Mouse (Mus musculus): ENCODE results near the gene Napsa. TPM values are rescaled to one million over a fixed set of nuclear protein-coding genes. Genes with fewer than 3 reads are reported as not detected.

Napsa gene
- total RNA-seq, 2 experiments from 2014 or later: not detected

DNA sequence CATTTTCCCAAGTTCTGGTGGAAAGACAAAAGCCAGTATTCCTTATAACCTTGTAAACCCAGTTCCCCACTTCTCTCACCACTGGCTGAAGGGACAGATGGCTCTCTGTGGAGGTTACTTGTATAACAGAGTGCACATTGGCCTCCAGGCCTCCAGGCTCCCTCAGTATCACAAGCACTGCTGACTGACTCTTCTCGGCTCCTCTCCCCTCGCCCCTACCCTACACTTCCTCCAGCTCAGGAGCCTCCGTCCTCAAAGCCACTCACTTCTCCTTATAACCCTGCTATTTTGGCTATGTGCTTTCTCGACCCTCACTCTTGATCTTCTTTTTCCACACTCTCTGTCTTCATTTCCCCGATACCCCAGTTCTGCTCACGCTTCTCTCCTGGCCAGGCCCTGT lies 6.8 kb upstream of the Napsa start:
- DNase-seq (ENCODE audit: extremely low spot score in 1 of 2, low spot score in 1 of 2): no peak

DNA sequence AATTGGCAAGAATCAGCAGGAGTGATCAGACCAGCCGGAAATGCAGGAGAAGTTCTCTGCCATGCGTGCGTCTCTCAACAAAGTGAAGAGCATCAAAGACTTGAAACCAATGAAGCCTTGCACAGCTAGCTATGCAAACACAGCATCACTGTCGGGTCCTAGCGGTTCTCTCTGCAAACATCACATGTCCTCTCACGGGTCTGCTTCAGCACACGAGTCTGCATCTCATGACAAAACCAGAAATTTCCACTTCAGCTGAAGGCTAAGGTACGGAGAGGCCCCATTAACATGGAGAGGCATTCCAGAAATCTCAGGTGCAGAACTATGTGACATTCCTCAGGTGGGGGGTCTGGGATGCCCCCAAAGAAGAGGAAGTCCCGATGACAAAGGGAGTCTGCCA lies 3.4 kb upstream of the Napsa start:
- DNase-seq (ENCODE audit: extremely low spot score in 1 of 2, low spot score in 1 of 2): no peak

DNA sequence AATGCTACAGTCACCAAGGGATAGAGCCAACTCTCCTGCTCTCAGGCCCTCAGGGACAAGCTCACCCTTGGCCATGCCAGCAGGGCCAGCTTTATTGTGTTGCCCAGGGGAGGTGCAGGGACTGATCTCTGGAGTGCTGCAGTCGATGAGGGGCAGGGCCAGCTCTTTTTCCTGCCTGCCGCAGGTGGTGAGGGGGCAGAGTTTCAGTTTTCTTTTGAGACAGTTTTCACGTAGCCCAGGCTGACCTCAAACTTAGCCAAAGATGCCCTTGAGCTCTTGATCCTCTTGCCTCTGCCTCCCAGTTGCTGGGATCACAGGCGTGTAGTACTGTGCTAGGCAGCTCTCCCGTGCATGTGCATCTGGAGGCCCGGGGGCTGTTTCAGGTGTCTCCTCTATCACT lies 1.2 kb upstream of the Napsa start:
- no peak for DNase-seq (ENCODE audit: extremely low spot score in 1 of 2, low spot score in 1 of 2)

DNA sequence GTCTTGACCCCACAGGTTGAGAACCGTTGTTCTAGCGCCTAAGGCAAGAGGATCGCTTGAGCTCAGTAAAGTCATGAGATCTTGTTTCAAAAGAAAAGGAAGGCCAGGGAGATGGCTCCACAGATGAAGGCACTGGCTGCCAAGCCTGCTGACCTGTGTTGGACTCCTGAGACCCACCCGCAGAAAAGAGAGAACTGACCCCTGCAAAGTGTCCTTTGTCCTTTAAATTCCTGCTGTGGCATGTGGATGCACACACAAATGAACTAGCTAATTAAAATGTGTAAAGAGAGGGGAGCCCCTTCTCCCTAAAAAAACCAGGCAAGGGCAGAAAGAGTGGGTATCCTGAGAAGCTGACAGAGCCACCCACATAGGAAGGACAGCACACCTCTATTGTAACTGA lies 369 bp upstream of the Napsa start:
- DNase-seq (ENCODE audit: extremely low spot score in 1 of 2, low spot score in 1 of 2): no peak

DNA sequence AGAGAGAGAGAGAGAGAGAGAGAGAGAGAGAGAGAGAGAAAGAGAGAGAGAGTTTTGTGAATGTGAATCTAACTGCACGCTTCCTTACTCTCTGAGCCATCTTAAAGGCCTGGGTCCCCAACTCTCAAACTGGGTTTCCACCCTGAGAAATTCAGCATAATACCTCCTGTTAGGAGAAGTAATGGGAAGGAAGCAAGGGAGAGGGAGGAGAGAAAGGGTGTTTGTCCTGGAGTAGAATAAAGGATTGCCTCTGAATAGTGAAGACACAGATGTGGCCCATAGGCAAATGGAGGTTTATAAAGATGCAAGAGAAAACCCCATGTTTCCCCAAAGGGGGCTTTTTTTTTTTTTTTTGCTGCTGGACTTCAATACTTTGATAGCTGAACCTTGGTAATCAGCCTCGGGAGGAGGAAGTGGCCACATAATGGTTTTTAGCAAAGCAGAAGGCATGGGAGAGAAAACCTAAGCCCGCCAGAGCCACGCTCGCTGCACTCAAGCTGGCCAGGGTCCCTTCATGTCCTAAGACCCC lies 840 bp downstream of the Napsa start:
- DNase-seq (ENCODE audit: extremely low spot score in 1 of 2, low spot score in 1 of 2): no peak

DNA sequence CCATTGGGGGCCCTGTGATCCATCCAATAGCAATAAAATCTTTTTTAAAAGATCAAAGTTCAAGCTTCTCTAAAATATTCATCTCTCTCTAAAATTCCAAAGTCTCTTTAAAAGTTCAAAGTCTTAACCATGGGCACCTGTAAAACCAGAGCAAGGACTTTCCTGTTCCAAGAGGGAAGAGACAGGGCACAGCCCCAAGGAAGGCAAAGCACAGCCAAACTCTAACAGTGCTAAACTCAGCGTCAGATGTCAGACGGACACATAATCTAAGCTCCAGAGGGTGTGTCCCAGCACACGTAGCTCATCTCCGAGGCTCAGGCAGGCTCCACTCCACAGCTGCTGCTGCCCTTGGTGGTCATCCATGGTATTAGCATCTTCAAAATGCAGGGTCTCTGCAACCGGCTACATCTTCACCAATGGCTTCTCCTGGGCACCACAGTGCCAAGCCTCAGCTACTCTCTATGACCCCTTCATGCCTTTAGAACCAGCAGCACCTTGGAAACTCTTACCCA lies 4.2 kb downstream of the Napsa start:
- no peak for DNase-seq (ENCODE audit: extremely low spot score in 1 of 2, low spot score in 1 of 2)

DNA sequence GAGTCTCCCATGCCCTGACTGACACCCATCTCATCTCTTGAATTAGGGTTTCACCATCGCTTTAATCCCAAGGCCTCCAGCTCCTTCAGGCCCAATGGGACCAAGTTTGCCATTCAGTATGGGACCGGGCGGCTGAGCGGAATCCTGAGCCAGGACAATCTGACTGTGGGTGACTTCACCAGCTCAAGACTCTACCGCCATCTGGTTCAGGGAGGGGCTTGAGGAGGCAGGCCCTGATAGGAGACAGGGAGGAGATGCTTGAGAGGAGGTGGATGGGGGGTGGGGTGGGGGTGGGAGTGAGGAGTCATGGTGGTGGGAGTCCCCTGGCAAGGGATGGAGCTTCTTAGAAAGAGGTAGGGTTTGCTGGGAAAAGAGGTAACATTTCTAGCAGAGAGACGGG lies 9.5 kb downstream of the Napsa start:
- no peak for DNase-seq (ENCODE audit: extremely low spot score in 1 of 2, low spot score in 1 of 2)

DNA sequence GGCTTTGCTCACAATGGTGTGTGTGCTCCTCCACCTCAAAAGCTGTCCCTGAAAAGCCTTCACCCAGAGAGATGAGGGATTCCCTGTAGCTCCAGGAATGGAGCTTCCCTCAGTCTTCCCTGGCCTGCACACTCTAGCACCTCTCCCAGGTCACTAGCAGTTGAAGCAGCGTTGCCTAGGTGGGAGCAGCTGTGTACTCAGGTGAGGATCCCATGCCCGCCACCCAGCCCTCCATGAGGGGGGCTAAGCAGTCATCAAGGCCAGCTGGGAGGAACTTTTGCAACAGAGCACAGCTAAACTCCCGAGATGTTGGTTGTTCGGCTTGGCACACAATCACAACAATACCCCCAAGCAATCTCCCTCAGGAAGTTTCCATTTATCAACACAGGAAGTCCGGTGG lies 10.5 kb downstream of the Napsa start:
- DNase-seq (ENCODE audit: extremely low spot score in 1 of 2, low spot score in 1 of 2): no peak

DNA sequence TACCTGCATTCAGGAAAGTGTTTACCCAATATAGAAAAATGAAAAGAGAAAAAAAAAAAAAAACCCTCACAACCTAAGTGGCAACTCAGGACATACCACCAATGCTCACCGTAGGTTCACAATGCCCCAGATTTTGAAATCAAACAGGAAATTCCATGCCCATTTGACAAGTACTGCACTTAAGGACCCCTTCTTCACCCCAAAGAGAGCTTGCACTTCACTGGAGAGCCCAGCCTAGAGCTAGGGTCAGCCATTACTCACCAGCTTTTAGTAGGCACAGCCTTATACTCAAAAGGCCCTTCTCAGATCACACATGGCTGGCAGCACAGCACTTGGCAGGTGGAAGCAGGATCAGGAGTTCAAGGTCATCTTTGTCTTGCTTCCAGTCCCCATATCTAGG lies 11.0 kb downstream of the Napsa start:
- DNase-seq (ENCODE audit: extremely low spot score in 1 of 2, low spot score in 1 of 2): no peak

DNA sequence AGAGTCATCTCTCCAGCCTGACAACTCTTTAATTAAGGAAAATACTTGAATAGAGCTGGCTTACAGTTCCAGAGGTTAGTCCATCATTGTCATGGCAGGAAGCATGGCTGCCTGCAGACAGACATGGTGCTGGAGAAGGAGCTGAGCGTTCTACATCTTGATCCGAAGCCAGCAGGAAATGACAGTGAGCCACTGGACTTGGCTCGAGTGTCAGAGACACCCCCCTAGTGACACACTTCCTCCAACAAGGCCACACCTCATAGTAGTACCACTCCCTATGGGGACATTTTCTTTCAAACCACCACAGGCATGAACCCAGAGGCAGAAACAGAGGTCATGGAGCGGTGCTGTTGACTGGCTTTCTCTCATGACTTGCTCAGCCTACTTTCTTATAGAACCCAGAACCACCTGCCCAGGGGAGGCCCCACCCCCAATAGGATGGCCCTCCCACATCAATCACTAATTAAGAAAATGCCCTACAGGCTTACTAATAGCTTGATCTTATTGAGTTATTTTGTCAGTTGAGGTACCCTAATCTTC lies 12.2 kb downstream of the Napsa start:
- no peak for DNase-seq (ENCODE audit: extremely low spot score in 1 of 2, low spot score in 1 of 2)

DNA sequence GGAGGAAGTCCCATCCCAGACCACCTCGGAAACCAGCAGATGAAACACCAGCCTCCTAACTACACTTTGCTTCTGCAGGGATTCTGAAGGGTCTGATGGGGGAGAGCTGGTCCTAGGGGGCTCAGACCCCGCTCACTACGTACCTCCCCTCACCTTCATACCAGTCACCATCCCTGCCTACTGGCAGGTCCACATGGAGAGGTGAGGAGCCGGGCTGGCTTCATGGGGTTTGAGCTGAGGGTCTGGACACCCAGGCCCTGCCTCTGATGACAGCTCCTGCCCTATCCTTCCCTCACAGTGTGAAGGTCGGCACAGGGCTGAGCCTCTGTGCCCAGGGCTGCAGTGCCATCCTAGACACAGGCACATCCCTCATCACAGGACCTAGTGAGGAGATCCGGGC lies 12.7 kb downstream of the Napsa start:
- no peak for DNase-seq (ENCODE audit: extremely low spot score in 1 of 2, low spot score in 1 of 2)

DNA sequence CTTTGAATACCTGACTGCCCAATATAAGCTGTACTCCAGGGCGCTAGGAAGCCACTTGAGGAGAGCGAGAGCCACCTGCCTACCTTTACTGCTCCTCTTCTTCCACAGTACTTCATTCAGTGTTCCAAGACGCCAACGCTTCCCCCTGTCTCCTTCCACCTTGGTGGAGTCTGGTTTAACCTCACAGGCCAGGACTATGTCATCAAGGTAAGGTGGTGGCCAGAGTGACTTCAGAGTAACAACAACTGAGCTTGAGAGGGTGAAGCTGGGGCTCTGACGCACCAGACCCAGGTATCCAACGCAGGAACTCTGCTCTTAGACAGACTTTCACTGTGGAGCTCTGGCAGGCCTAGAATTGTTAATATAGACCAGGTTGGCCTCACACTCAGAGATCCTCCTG lies 13.4 kb downstream of the Napsa start:
- DNase-seq (ENCODE audit: extremely low spot score in 1 of 2, low spot score in 1 of 2): no peak

DNA sequence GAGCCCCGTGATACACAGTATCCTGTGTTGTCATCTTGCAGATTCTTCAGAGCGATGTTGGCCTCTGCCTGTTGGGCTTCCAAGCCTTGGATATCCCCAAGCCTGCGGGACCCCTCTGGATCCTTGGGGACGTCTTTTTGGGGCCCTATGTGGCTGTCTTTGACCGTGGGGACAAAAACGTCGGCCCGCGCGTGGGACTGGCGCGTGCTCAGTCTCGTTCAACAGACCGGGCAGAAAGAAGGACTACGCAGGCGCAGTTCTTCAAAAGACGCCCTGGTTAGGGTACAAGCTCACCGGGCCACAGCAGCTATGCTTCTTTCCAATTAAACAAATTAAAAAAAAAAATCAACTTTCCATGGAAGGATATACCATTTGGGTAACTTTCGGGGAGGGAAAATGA lies 14.3 kb downstream of the Napsa start:
- peak; percentile 60 to 71 for DNase-seq (ENCODE audit: extremely low spot score in 1 of 2, low spot score in 1 of 2)

DNA sequence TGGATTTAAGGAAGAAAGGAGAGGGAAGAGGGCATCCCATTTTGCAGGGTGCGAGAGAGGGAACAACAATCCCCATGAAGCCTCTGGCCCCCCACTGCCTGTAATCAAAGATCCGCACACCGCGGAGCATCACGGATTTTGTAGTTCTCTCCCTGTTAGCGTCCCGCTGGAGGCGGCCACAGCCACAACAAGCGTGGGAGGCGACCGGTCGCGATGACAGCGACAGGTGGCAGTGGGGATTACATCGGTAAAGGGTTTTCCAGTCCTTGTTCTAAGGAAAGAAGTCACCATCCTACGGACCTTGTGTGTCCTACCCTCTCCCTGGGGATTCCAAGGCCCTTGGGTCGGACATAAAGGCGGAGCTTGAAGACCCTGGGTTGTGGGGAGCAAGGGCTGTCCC lies 14.8 kb downstream of the Napsa start:
- peak; percentile 66 to 78 for DNase-seq (ENCODE audit: extremely low spot score in 1 of 2, low spot score in 1 of 2)

DNA sequence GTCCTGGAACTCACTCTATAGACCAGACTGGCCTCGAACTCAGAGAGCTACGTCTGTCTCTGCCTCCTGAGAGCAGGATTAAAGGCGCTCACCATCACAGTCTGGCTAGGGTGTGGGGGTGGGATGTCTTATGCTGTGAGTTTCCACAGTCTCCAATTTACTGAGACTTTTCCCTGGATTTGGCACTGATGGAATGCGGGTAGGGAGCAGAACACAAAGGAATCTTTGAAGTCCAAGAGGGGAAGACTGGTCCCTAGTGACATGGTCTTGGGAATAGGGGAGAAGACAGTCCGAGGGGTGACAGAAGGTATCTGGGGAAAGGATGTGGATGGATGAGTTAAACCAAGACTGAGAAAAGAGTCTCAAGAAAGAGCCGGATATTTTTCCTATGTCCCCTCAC lies 15.5 kb downstream of the Napsa start:
- DNase-seq (ENCODE audit: extremely low spot score in 1 of 2, low spot score in 1 of 2): no peak

DNA sequence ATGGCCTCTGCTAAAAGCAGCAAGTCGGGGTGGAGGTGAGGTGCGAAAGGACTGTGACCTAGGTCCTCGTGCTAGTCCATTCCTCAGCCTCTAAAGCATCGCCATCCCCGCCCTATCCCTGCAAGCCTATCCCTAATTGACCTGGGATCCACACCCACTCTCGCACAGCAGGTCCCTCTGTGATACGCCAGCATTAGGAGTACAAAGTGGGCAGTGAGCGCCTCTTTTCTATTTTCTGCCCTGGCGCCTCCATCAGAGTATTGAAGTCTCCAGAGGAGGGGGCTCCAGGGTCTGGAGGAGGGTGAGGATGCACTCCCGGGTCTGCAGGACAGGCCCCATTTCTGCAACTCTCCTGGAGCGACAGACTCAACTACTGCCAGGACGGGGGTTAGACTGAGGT lies 16.2 kb downstream of the Napsa start:
- DNase-seq (ENCODE audit: extremely low spot score in 1 of 2, low spot score in 1 of 2): no peak

DNA sequence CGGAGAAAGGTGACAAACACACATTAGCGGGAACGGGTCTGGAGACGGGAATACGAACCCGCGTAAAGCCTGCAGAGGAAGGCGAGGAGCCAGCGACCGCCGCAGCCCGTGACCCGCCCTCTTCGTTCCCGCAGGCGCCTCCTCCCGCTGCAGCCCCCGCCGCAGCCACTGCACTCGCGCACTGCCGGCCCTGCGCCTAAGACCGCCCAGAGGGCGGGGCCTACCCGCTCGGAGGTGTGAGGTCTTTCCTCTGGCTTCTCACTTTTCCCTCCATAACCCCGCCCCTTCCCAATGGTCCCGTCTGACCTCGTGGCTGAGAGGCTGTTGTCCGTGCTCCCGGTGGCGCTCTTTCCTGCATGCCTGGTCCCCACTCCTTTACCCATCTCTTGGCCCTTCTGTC lies 17.0 kb downstream of the Napsa start:
- peak; percentile 54 to 63 for DNase-seq (ENCODE audit: extremely low spot score in 1 of 2, low spot score in 1 of 2)

DNA sequence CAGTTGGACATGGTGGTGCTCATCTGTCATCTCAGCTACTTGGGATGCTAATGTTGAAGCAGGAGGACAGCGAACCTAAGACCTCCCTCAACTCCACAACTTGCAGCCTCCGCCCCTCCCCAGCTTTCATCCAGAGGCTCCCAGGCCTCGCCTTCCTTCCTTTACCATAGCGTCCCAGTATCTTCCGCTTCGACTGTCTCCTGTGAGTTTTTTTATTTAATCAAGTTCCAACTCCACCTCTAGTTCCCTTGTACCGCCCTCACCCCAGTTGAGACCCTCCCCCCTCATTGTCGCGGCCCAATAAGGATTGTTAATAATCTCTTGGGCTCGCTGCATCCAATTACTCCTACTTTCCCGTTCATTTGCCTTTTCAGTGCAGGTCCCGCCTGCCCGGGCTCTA lies 17.8 kb downstream of the Napsa start:
- DNase-seq (ENCODE audit: extremely low spot score in 1 of 2, low spot score in 1 of 2): no peak

DNA sequence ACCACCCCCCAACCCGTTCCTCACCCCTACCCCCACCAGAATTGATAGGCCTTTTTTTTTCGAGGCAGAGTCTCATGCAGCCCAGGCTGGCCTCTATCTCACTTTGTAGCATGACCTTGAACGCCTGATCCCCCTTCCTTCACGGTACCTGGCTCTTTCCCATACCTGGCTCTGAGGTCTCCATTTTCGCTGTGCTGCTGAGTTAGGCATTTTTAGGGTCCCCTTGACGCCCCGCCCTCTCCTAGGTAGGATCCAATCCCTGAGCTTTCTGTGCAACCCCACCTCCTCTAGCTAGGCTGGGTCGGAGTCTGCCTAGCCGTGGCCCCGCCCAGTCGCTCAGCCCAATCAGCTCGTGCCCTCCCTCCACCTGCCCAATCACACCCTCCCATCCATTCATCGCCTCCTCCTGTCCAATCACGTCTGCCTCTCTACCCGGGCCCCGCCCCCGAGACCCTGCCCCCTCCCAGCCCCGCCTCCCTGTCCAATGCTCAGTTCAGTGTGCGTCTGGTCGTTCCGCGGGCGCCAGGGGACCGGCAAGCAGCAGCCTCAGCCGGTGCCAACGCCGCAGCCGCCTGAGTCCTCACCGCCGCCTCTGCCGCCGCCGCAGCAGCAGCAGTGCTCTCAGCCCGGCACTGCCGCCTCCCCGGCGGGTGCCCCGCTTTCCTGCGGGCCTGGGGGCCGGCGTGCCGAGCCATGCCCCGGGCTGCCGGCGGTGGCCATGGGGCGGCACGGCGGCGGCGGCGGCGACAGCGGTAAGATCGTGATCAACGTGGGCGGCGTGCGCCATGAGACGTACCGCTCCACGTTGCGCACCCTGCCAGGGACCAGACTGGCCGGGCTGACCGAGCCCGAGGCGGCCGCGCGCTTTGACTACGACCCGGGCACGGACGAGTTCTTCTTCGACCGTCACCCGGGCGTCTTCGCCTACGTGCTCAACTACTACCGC lies 18.5 kb downstream of the Napsa start, which contains the start of gene Kcnc3:
Kcnc3 (plus strand) TSS at position 263 of the 946 bp plus-strand sequence.
- peak; percentile 84 to 88 for DNase-seq (ENCODE audit: extremely low spot score in 1 of 2, low spot score in 1 of 2)

DNA sequence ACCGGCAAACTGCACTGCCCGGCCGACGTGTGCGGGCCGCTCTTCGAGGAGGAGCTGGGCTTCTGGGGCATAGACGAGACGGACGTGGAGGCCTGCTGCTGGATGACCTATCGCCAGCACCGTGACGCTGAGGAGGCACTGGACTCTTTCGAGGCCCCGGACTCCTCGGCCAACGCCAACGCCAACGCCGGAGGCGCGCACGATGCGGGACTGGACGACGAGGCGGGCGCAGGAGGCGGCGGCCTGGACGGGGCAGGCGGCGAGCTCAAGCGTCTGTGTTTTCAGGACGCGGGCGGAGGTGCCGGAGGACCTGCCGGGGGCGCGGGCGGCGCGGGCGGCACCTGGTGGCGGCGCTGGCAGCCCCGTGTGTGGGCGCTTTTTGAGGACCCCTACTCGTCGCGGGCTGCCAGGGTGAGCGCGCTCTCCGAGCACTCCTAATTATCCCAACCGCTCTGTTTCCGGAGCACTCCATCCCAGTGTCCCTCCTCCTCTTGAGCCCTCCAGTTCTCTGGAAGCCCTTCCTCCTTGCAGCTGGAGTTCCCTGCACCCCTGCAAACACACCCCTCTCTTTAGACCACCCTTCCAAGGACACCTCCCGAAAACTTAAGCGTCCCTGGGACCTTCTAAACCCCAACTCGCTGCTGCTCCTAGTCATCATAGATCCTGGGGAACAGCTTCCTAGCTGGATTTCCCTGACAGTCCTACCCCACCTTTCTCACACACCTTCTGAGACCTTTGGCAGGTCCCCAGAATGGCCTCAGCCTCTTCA lies 19.4 kb downstream of the Napsa start:
- DNase-seq (ENCODE audit: extremely low spot score in 1 of 2, low spot score in 1 of 2): no peak

DNA sequence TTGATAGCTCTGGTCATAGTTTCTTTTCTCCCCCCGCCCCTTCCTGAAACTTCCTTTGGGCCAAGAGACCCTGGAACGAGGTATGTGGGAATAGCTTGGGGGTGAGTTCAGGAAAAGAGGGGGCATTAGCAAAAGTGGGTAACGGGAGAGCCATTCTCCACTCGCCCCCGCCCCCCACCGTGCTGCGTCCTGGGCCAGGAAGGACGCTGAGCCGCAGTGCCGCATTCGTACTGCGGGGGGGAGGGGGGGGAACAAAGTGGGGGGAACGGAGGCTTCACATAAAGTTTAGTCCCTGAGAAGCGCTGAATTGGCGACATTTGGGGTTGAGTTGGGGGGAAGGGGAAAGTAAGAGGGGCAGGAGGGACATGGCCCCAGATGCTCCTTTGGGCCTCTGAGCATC lies 20.9 kb downstream of the Napsa start:
- no peak for DNase-seq (ENCODE audit: extremely low spot score in 1 of 2, low spot score in 1 of 2)

All from layer of hippocampus, postnatal 25 days (tissue).